Mouse (Mus musculus): ENCODE results near the gene Mdga2. TPM values are rescaled to one million over a fixed set of nuclear protein-coding genes. Genes with fewer than 3 reads are reported as not detected.

Gene Mdga2
- polyA plus RNA-seq, 1 experiment: not detected

DNA sequence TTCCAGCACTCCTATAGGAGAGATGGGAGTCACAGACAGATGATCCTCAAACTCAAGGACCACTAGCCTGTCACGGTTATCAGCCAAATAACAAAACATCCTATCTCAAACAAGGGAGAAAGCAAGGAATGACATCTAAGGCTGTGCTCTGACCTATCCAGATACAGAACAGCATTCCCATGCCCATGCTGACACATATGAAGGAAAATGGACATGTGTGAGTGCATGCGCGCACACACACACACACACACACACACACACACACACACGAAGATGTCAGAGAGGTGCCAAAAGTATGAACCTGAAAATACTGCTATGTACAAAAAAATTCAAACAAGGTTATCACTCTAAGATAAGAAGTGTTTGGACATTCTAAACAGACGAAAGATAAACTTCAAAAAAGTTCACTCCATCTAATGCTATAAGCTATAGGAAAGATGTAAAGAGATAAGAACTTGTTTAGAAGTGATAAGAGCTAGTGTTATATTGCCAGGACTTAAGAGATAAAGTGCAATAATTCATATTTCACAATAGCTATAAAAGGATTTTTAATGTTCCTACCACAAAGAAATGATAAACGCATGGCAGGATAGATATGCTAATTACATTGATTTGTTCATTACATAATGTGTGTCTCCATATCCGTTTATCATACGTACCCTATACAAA lies 65.6 kb downstream of the Mdga2 start:
- Histone ChIP-seq H3K27me3 (ENCODE audit: control insufficient read depth, insufficient read depth, insufficient read length) (no peaks in the 10 kb centered on the region), H3ac (ENCODE audit: control insufficient read depth, insufficient read length) (no peak overlapping the region), H3K79me2 (ENCODE audit: control insufficient read depth, insufficient read depth) (no peaks in the 10 kb centered on the region), H3K4me2 (ENCODE audit: low read depth) (no peak overlapping the region), H3K4me3 (no peak overlapping the region), H3K36me3 (ENCODE audit: control insufficient read depth, insufficient read depth) (no peaks in the 10 kb centered on the region)
- TF ChIP-seq POLR2AphosphoS2 (IDR thresholded peaks at IDR 0.05; ENCODE audit: insufficient read length, low read depth) (no peak), POLR2A (IDR thresholded peaks at IDR 0.05; ENCODE audit: insufficient read length, low read depth) (no peak), USF1 (IDR thresholded peaks at IDR 0.05; ENCODE audit: low read depth) (no peak), MYOG (IDR thresholded peaks at IDR 0.05; ENCODE audit: control insufficient read depth in 1 of 3, insufficient read depth in 1 of 3, insufficient read length in 2 of 3, low read depth in 2 of 3) (no peak), CEBPB (IDR thresholded peaks at IDR 0.05; ENCODE audit: insufficient read depth, poor library complexity, severe bottlenecking) (no peak), SRF (IDR thresholded peaks at IDR 0.05; ENCODE audit: control insufficient read depth, insufficient read length, low read depth) (no peak), TCF3 (IDR thresholded peaks at IDR 0.05; ENCODE audit: insufficient read length, low read depth) (no peak), MAX (IDR thresholded peaks at IDR 0.05; ENCODE audit: low read depth) (no peak), TCF12 (IDR thresholded peaks at IDR 0.05; ENCODE audit: insufficient read depth, poor library complexity, severe bottlenecking) (no peak), MYOD1 (IDR thresholded peaks at IDR 0.05; ENCODE audit: control insufficient read depth in 1 of 3, insufficient read length in 2 of 3, low read depth in 2 of 3) (no peak), REST (IDR thresholded peaks at IDR 0.05; ENCODE audit: insufficient read depth, insufficient read length) (no peak), E2F4 (IDR thresholded peaks at IDR 0.05; ENCODE audit: insufficient read depth) (no peak)

- no peaks in the 10 kb centered on the region for H3K36me3 ChIP-seq (ENCODE audit: control insufficient read depth, insufficient read depth)
- no peak overlapping the region for H3K4me3 ChIP-seq
- no peaks in the 10 kb centered on the region for H3K27me3 ChIP-seq (ENCODE audit: control insufficient read depth, insufficient read depth, insufficient read length)
- H3K4me2 ChIP-seq (ENCODE audit: low read depth): no peak overlapping the region
- H3ac ChIP-seq (ENCODE audit: control insufficient read depth, insufficient read length): no peak overlapping the region
- H3K79me2 ChIP-seq (ENCODE audit: control insufficient read depth, insufficient read depth): no peaks in the 10 kb centered on the region
- TF ChIP-seq POLR2AphosphoS2 (IDR thresholded peaks at IDR 0.05; ENCODE audit: insufficient read length, low read depth): no peak
- no peak for TF ChIP-seq MAX (IDR thresholded peaks at IDR 0.05; ENCODE audit: low read depth)
- no peak for TF ChIP-seq TCF12 (IDR thresholded peaks at IDR 0.05; ENCODE audit: insufficient read depth, poor library complexity, severe bottlenecking)
- no peak for TF ChIP-seq USF1 (IDR thresholded peaks at IDR 0.05; ENCODE audit: low read depth)
- TF ChIP-seq MYOD1 (IDR thresholded peaks at IDR 0.05; ENCODE audit: control insufficient read depth in 1 of 3, insufficient read length in 2 of 3, low read depth in 2 of 3): no peak
- TF ChIP-seq REST (IDR thresholded peaks at IDR 0.05; ENCODE audit: insufficient read depth, insufficient read length): no peak
Measured at GRCm38 (mm10) chr12:67153077-67153476, 69.3 kb downstream of the Mdga2 start.

DNA sequence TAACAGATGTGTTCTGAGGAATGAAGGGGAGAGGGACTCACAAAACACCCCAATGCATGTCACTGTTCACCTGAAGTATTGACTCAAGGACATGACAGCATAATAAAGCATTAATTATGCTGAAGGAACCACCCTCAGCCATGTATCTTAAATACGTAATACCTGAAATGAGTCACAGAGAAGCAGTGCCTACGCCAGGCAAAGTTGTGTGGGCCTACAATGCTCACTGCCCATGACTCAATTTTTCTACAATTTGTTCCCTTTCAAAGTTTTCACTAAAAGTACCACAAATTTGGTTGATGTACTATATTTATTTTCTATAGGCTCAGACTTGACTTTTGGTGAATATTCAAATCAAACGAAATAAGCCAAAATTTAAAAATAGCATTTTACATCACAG lies 80.7 kb downstream of the Mdga2 start:
- Histone ChIP-seq H3K36me3 (ENCODE audit: control insufficient read depth, insufficient read depth) (no peaks in the 10 kb centered on the region), H3K4me2 (ENCODE audit: low read depth) (no peak overlapping the region), H3K4me3 (no peak overlapping the region), H3K79me2 (ENCODE audit: control insufficient read depth, insufficient read depth) (no peaks in the 10 kb centered on the region), H3K27me3 (ENCODE audit: control insufficient read depth, insufficient read depth, insufficient read length) (no peaks in the 10 kb centered on the region), H3ac (ENCODE audit: control insufficient read depth, insufficient read length) (no peak overlapping the region)
- TF ChIP-seq MYOD1 (IDR thresholded peaks at IDR 0.05; ENCODE audit: control insufficient read depth in 1 of 3, insufficient read length in 2 of 3, low read depth in 2 of 3) (no peak), POLR2AphosphoS2 (IDR thresholded peaks at IDR 0.05; ENCODE audit: insufficient read length, low read depth) (no peak)

GRCm38 (mm10) chr12:67140131-67140530 lies 82.2 kb downstream of the Mdga2 start:
- no peak overlapping the region for H3K4me3 ChIP-seq

GRCm38 (mm10) chr12:67127457-67127856 lies 94.9 kb downstream of the Mdga2 start:
- Histone ChIP-seq H3K4me2 (ENCODE audit: low read depth) (no peak overlapping the region), H3K79me2 (ENCODE audit: control insufficient read depth, insufficient read depth) (no peaks in the 10 kb centered on the region), H3ac (ENCODE audit: control insufficient read depth, insufficient read length) (no peak overlapping the region), H3K27me3 (ENCODE audit: control insufficient read depth, insufficient read depth, insufficient read length) (no peaks in the 10 kb centered on the region), H3K4me3 (no peak overlapping the region), H3K36me3 (ENCODE audit: control insufficient read depth, insufficient read depth) (no peaks in the 10 kb centered on the region)
- TF ChIP-seq POLR2A (IDR thresholded peaks at IDR 0.05; ENCODE audit: insufficient read length, low read depth): no peak
- no peak for TF ChIP-seq TCF3 (IDR thresholded peaks at IDR 0.05; ENCODE audit: insufficient read length, low read depth)
- no peak for TF ChIP-seq POLR2AphosphoS2 (IDR thresholded peaks at IDR 0.05; ENCODE audit: insufficient read length, low read depth)
- no peak for TF ChIP-seq REST (IDR thresholded peaks at IDR 0.05; ENCODE audit: insufficient read depth, insufficient read length)
- TF ChIP-seq CEBPB (IDR thresholded peaks at IDR 0.05; ENCODE audit: insufficient read depth, poor library complexity, severe bottlenecking): no peak
- no peak for TF ChIP-seq MYOD1 (IDR thresholded peaks at IDR 0.05; ENCODE audit: control insufficient read depth in 1 of 3, insufficient read length in 2 of 3, low read depth in 2 of 3)
- no peak for TF ChIP-seq USF1 (IDR thresholded peaks at IDR 0.05; ENCODE audit: low read depth)
- no peak for TF ChIP-seq E2F4 (IDR thresholded peaks at IDR 0.05; ENCODE audit: insufficient read depth)
- TF ChIP-seq TCF12 (IDR thresholded peaks at IDR 0.05; ENCODE audit: insufficient read depth, poor library complexity, severe bottlenecking): no peak
- no peak for TF ChIP-seq MYOG (IDR thresholded peaks at IDR 0.05; ENCODE audit: control insufficient read depth in 1 of 3, insufficient read depth in 1 of 3, insufficient read length in 2 of 3, low read depth in 2 of 3)
- TF ChIP-seq SRF (IDR thresholded peaks at IDR 0.05; ENCODE audit: control insufficient read depth, insufficient read length, low read depth): no peak
- no peak for TF ChIP-seq MAX (IDR thresholded peaks at IDR 0.05; ENCODE audit: low read depth)

More at GRCm38 (mm10) chr12:67140131-67140530, 82.2 kb downstream of the Mdga2 start:
- H3K79me2 ChIP-seq (ENCODE audit: control insufficient read depth, insufficient read depth): no peaks in the 10 kb centered on the region
- no peaks in the 10 kb centered on the region for H3K27me3 ChIP-seq (ENCODE audit: control insufficient read depth, insufficient read depth, insufficient read length)
- H3K36me3 ChIP-seq (ENCODE audit: control insufficient read depth, insufficient read depth): no peaks in the 10 kb centered on the region
- no peak overlapping the region for H3ac ChIP-seq (ENCODE audit: control insufficient read depth, insufficient read length)
- no peak overlapping the region for H3K4me2 ChIP-seq (ENCODE audit: low read depth)
- TF ChIP-seq MAX (IDR thresholded peaks at IDR 0.05; ENCODE audit: low read depth) (no peak), SRF (IDR thresholded peaks at IDR 0.05; ENCODE audit: control insufficient read depth, insufficient read length, low read depth) (no peak), POLR2AphosphoS2 (IDR thresholded peaks at IDR 0.05; ENCODE audit: insufficient read length, low read depth) (no peak), MYOG (IDR thresholded peaks at IDR 0.05; ENCODE audit: control insufficient read depth in 1 of 3, insufficient read depth in 1 of 3, insufficient read length in 2 of 3, low read depth in 2 of 3) (no peak), E2F4 (IDR thresholded peaks at IDR 0.05; ENCODE audit: insufficient read depth) (no peak), POLR2A (IDR thresholded peaks at IDR 0.05; ENCODE audit: insufficient read length, low read depth) (no peak), REST (IDR thresholded peaks at IDR 0.05; ENCODE audit: insufficient read depth, insufficient read length) (no peak), CEBPB (IDR thresholded peaks at IDR 0.05; ENCODE audit: insufficient read depth, poor library complexity, severe bottlenecking) (no peak), MYOD1 (IDR thresholded peaks at IDR 0.05; ENCODE audit: control insufficient read depth in 1 of 3, insufficient read length in 2 of 3, low read depth in 2 of 3) (no peak), TCF3 (IDR thresholded peaks at IDR 0.05; ENCODE audit: insufficient read length, low read depth) (no peak)

Data from myocyte (in vitro differentiated cells).